Mouse (Mus musculus): ENCODE results near the gene Sugp1.

- TF ChIP-seq POLR2A (IDR thresholded peaks at IDR 0.05; ENCODE audit: borderline replicate concordance, insufficient read depth, low read length) (no peak), CTCF (IDR thresholded peaks at IDR 0.05; ENCODE audit: borderline replicate concordance, insufficient read depth, low read depth, low read length) (no peak)
These were observed 39.4 kb upstream of the Sugp1 start for GRCm38 (mm10) chr8:70003204-70003657.
